Mouse (Mus musculus): Measurements from ENCODE around the gene Mapkapk2. TPM values are rescaled to one million over a fixed set of nuclear protein-coding genes. Genes with fewer than 3 reads are reported as not detected.

The Mapkapk2 gene
- polyA plus RNA-seq, 1 experiment, result 87.6 TPM

DNA sequence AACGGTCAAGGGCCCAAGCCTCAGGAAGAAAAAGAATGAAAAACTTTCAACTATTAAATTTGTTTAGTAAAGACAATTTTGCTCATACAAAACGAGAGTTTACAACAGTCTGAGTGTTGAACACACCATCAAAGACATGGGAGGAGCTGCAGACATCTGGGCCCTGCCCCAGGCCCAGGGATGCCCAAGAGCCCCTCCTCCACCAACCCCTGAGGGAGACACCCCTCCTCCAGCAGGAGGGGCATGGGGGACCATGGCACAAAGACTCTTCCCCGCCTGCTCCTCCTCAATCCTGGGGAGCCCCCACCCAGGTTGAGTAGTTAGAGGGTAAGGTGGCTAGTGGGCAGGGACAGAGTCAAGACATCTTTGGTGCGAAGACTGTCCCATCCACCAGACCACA, 44.0 kb downstream of the Mapkapk2 start:
- no peaks in the 10 kb centered on the region for H3K4me1 ChIP-seq (ENCODE audit: control insufficient read depth, insufficient read depth, insufficient read length, low read length)
- no peak overlapping the region for H3K4me3 ChIP-seq (ENCODE audit: insufficient read depth, low read depth, low read length)
- H3K27ac ChIP-seq (replicated peaks; ENCODE audit: low read depth, low read length), result no peak overlapping the region

DNA sequence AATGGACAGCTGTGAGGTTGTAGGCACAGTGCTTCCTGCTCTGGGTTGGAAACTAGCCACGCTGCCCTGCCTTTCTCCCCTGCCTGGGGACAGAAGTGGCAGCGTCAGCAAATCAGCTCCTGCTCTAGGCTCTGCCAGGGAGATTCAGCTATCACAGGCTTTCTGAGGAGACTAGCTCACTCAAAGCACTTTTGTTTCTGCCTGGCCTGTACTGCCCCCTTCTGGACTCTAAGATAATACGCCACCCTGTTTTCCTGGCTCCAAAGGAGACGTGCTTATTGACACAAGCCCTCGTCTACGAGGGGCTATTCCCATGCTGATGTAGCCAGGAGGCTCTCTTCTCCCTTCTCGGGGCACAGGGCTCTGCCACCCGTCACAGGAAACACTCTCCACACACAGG, 44.4 kb downstream of the Mapkapk2 start:
- Histone ChIP-seq H3K4me1 (ENCODE audit: control insufficient read depth, insufficient read depth, insufficient read length, low read length) (no peaks in the 10 kb centered on the region), H3K27ac (replicated peaks; ENCODE audit: low read depth, low read length) (no peak overlapping the region), H3K4me3 (ENCODE audit: insufficient read depth, low read depth, low read length) (no peak overlapping the region)

DNA sequence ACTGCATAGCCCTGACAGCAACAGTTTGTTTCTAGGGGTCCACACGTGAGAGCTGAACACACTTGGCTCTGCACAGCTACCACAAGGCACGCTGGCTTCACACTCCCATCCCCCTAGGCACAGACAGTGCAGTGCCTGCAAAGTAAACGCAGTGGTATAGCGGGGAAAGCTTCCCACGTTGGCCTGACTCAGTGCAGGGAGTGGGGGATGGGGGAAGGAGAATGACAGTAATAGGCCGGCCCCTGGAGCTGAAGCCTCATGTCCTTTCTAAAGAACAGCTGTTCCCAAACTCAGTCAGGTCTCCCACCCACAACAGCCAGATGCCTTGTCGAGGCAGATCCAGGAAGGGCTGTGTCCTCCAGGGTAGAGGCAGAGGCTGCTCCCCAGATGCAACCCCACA, 46.6 kb downstream of the Mapkapk2 start:
- no peaks in the 10 kb centered on the region for H3K4me1 ChIP-seq (ENCODE audit: control insufficient read depth, insufficient read depth, insufficient read length, low read length)
- H3K4me3 ChIP-seq (ENCODE audit: insufficient read depth, low read depth, low read length), result no peak overlapping the region
- H3K27ac ChIP-seq (replicated peaks; ENCODE audit: low read depth, low read length), result no peak overlapping the region

DNA sequence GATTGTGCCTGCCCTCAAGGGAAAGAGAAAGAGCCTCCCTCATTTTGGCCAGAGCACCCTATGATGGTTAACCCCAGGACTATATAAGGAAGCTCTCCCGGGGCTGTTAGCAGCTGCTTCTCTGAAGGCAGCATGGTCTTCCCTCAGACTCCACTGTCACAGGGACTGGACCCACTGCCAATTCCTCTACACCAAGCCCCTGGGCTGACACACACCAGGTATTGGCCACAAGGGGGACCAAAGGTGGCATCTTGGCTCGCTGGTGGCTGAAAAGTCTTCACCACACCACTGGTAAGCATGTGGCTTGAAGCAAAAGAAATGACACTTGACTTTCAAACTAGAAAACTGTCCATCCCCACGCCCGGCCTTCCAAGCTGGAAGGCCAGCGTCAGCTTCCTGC, 47.0 kb downstream of the Mapkapk2 start:
- no peaks in the 10 kb centered on the region for H3K4me1 ChIP-seq (ENCODE audit: control insufficient read depth, insufficient read depth, insufficient read length, low read length)
- H3K4me3 ChIP-seq (ENCODE audit: insufficient read depth, low read depth, low read length), result no peak overlapping the region
- no peak overlapping the region for H3K27ac ChIP-seq (replicated peaks; ENCODE audit: low read depth, low read length)

DNA sequence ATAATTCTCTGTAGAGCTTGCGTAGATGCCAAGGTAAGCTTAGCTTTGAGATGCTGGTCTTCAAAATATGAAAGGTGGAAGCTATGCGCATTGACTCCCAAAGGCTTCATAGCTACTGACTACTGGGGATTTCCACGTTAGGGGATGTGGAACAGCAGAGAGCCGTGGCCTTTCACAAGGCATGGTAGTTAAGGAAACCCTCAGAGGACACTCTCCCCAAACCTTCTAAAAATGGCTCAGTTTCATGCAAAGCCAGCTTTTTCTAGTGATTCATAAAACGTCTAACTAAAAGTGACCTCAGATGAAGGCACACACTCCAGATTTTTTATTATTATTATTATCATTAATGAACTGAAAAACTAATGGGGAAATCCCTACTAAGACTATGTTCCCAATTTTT, 47.6 kb downstream of the Mapkapk2 start:
- H3K4me1 ChIP-seq (ENCODE audit: control insufficient read depth, insufficient read depth, insufficient read length, low read length), result no peaks in the 10 kb centered on the region
- H3K4me3 ChIP-seq (ENCODE audit: insufficient read depth, low read depth, low read length), result no peak overlapping the region
- no peak overlapping the region for H3K27ac ChIP-seq (replicated peaks; ENCODE audit: low read depth, low read length)

DNA sequence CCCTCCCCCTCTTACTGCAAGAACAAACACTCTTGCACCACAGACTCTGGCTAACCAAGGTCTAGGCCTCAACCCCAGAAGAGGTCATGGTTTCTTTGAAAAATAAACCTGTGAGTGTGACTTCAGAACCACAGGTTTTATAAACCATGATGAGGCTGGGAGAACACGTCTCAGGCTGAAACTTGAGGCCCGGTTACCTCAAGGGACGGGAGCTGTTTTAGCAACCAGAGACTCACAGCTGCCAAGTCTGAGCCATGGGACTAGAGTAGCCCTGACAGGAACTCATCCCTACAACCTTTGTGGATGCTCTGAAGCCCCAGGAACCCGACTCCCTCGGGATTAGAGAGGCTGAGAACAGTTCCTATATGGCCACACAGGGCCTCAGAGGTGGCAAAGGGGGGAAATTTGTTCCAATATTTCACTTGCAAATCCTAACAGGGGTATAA, 48.2 kb downstream of the Mapkapk2 start:
- H3K27ac ChIP-seq (replicated peaks; ENCODE audit: low read depth, low read length), result no peak overlapping the region
- no peaks in the 10 kb centered on the region for H3K4me1 ChIP-seq (ENCODE audit: control insufficient read depth, insufficient read depth, insufficient read length, low read length)

DNA sequence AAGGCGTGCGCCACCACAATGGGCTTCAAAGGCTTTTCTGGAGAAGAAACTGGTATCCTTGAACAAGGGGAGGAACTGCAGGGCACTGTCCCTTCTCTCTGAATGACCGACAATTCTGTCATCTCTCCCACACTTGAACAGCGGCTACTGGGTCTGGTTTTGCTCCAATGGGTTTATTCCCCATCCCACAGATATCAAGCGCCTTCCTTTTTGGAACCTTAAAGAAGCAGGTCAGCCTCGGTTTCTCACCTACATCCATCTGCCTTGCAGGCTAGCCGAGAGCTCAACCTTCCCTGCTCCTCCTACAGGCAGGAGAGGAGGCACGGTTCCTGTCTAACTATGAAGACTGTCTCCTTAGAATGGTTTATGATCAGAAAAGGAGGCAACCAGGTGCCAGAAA, 48.7 kb downstream of the Mapkapk2 start:
- Histone ChIP-seq H3K27ac (replicated peaks; ENCODE audit: low read depth, low read length) (no peak overlapping the region), H3K4me1 (ENCODE audit: control insufficient read depth, insufficient read depth, insufficient read length, low read length) (no peaks in the 10 kb centered on the region), H3K4me3 (ENCODE audit: insufficient read depth, low read depth, low read length) (no peak overlapping the region)

More for the DNA sequence above, 48.2 kb downstream of the Mapkapk2 start:
- H3K4me3 ChIP-seq (ENCODE audit: insufficient read depth, low read depth, low read length), result no peak overlapping the region

DNA sequence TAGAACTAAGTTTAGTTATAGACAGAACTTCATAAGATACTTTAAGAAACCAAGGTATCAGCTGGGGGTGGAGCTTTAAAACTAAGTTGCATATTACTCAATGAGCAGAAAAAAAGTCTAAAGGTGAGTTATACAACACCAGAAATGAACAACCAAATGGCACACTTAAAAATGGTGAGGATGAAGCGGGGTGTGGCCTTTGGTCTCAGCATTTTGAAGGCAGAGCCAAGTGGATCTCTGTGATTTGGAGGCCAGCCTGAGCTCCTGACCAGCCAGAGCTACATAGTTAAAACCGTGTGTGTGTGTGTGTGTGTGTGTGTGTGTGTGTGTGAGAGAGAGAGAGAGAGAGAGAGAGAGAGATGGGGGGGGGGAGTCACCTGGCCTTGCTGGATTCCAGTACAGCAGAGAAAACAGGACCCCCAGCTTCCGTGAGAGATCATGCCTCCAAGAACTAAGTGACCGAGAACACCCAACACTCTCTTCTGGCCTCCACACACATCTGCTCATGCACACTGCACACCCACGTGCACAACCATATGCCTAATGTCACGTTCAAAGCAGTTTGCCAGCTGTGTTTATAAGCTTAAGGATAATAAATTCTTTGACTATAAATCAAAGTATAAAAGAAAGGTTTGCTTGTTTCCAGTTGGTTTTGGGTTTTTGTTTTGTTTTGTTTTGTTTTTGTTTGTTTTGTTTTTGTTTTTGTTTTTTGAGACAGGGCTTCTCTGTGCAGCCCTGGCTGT, 49.3 kb downstream of the Mapkapk2 start:
- H3K4me1 ChIP-seq (ENCODE audit: control insufficient read depth, insufficient read depth, insufficient read length, low read length), result no peaks in the 10 kb centered on the region
- H3K27ac ChIP-seq (replicated peaks; ENCODE audit: low read depth, low read length), result no peak overlapping the region
- no peak overlapping the region for H3K4me3 ChIP-seq (ENCODE audit: insufficient read depth, low read depth, low read length)

DNA sequence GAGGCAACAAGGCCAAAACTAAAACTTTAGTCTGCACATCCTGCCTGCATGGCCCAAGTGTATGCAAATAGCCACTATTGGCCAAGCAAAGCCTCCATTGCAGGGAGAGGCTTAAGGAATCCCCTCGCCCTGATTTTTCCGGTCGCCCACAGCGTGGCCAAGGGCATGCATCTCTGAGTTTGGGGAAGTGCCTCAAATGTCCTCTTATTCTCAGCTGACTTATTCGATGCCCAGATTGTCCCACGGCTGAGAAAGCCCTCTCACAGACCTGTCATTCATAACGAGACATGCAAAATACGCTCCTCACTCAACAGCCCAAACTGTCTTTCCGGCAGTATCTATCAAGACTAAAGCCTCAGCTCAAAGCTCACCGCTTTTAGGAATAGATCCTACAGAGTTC, 51.0 kb downstream of the Mapkapk2 start:
- no peaks in the 10 kb centered on the region for H3K4me1 ChIP-seq (ENCODE audit: control insufficient read depth, insufficient read depth, insufficient read length, low read length)
- H3K27ac ChIP-seq (replicated peaks; ENCODE audit: low read depth, low read length), result no peak overlapping the region
- no peak overlapping the region for H3K4me3 ChIP-seq (ENCODE audit: insufficient read depth, low read depth, low read length)

DNA sequence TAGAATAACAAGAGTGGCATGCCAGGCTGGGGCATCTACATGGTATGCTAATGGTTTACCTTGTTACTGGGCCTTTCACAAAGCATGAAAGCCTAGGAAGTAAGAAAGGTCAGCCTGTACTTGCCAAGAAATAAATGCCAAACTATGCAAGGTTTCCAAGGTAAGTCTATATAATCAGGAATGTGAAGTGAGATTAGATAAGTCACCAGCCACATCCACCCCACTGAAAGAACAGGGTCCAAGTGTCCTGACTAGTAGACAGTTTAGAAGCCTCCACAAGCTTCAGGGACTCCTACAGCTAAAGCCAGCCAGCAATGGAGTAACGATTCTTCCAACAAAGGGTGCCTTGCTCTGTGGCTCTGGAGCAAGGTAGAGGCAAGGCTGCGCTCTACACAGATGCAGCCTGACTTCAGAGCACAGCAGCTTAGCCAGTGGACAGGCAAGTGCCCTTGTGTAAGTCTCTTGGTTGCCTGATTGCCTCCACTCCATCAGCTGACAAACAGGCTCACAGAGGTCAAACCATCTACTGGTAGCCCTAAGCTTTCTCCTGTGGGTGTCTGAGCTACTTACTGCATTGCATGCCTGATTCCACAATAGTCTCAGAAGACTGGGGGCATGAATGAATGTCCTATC, 51.8 kb downstream of the Mapkapk2 start:
- no peak overlapping the region for H3K27ac ChIP-seq (replicated peaks; ENCODE audit: low read depth, low read length)
- no peaks in the 10 kb centered on the region for H3K4me1 ChIP-seq (ENCODE audit: control insufficient read depth, insufficient read depth, insufficient read length, low read length)

DNA sequence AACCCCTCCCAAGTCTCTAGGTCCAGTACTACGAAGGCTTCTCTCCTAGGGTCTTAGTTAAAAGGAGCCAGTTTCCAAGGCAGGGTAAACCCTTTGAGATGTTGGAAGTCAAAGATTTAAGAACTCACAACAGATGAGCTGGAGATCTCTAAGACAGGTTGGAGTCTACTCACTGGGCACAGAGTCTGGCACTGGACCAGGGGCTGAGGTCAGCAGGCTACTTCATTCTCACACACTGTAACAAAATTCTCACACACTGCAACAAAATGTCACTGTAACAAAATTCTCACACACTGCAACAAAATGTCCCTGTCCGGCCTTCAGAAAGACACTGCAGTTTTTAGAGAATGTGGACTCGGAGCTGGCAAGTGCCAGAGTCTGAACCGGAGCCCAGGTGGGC, 54.0 kb downstream of the Mapkapk2 start:
- no peaks in the 10 kb centered on the region for H3K4me1 ChIP-seq (ENCODE audit: control insufficient read depth, insufficient read depth, insufficient read length, low read length)
- no peak overlapping the region for H3K4me3 ChIP-seq (ENCODE audit: insufficient read depth, low read depth, low read length)
- no peak overlapping the region for H3K27ac ChIP-seq (replicated peaks; ENCODE audit: low read depth, low read length)

More for the DNA sequence above, 51.8 kb downstream of the Mapkapk2 start:
- no peak overlapping the region for H3K4me3 ChIP-seq (ENCODE audit: insufficient read depth, low read depth, low read length)

DNA sequence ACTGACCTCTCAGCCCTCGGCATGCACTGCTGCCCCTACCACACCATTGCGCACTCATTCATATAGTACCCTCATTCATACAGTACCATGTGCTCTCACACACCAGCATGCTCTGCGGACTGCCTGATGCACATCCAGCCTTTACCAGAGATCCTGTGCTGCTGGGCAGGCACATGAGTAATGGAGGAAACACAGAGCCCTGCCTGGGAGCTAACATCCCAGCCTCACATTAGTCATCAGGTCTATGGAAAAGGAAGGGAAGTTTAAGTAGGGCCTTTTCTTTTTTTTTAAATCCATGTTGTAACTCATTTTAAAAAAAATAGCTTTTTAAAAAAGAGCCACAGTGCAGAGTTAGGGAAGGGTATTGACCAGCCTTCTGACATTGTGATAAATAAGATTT, 54.9 kb downstream of the Mapkapk2 start:
- Histone ChIP-seq H3K4me3 (ENCODE audit: insufficient read depth, low read depth, low read length) (no peak overlapping the region), H3K4me1 (ENCODE audit: control insufficient read depth, insufficient read depth, insufficient read length, low read length) (no peaks in the 10 kb centered on the region)

DNA sequence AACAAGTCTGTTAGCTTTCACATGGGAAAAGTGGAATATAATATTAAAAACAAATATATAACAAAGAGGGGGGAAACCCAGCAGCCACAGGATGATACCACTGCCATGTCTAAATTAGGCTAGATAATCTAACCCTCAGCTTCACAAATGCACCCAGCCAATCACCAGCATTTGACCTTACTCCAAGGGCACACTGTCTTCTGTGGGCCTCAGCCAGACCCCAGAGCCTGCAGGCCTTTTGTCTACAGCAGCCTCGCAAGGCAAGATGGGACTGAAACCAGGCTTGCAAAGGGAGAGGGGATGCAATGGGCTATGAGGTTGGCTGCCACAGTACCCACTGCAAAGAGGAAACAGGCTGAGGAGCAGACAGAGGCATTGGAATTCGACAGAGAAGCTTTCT, 55.4 kb downstream of the Mapkapk2 start:
- H3K4me3 ChIP-seq (ENCODE audit: insufficient read depth, low read depth, low read length), result no peak overlapping the region
- no peaks in the 10 kb centered on the region for H3K4me1 ChIP-seq (ENCODE audit: control insufficient read depth, insufficient read depth, insufficient read length, low read length)
- no peak overlapping the region for H3K27ac ChIP-seq (replicated peaks; ENCODE audit: low read depth, low read length)

More for the DNA sequence above, 54.9 kb downstream of the Mapkapk2 start:
- H3K27ac ChIP-seq (replicated peaks; ENCODE audit: low read depth, low read length), result no peak overlapping the region

DNA sequence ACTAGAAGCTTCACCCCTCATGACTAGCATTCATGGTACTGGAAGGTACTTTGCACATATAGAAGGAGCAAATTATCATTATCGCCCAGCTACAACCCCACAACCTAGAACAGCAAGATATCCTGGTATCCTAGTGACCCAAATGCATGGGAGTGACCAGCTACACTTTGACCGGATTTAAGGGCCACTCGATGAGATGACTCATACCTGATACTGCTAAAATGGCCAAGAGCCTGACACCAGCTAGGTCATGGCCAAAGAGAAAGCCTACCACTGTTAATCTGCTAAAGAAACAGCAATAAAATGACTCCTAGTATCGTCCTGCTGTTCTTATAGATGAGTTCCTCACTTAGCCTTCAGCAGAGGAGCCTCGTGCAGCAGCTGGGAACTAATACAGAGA, 58.1 kb downstream of the Mapkapk2 start:
- Histone ChIP-seq H3K4me3 (ENCODE audit: insufficient read depth, low read depth, low read length) (no peak overlapping the region), H3K27ac (replicated peaks; ENCODE audit: low read depth, low read length) (no peak overlapping the region), H3K4me1 (ENCODE audit: control insufficient read depth, insufficient read depth, insufficient read length, low read length) (no peaks in the 10 kb centered on the region)

DNA sequence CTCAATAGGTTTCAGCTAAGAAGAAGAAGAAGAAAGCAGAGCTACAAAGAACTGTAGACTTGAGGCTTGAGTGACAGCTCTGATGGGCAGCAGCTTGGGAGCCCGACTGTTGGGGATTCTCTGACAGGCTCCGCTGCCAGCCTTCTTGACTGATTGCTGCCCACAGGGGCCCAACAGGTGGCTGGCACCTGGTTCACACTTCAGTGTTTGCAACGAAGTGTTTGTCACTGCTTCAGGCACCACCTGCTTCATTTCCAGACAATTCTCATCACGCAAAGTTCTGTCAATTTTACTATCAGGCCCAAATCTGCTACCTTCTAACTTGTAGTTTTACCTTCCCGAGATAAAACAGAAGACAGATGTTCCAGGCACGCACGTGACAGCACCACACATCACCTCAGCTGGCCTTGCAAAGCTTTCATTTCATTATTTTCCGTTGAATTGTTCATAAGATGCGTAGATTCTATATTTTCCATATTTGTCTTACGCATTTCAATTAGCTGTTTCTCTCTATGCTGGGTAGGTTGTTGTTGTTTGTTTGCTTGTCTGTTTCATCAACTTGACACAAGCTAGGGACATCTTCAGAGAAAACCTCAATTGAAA, 59.1 kb downstream of the Mapkapk2 start:
- H3K4me3 ChIP-seq (ENCODE audit: insufficient read depth, low read depth, low read length), result no peak overlapping the region
- H3K27ac ChIP-seq (replicated peaks; ENCODE audit: low read depth, low read length), result no peak overlapping the region
- H3K4me1 ChIP-seq (ENCODE audit: control insufficient read depth, insufficient read depth, insufficient read length, low read length), result no peaks in the 10 kb centered on the region

DNA sequence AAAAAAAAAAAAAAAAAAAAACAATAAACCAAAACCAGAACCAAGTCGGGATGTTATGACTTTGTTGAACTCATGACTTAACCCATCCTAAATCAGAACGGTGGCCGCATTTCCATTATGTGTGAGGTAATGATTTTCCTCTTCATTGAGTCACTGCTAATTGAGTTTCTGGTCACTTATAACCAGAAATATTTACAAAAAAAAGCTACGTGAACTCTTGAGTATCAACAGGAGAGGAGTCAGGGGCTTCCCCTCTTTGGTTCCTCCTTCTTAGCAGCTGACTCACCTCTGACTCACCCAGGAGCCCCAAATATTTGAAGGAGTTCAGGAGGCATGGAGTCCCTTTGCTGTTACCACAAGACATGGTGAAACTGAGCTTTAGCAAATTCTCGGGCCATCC, 59.6 kb downstream of the Mapkapk2 start:
- Histone ChIP-seq H3K4me1 (ENCODE audit: control insufficient read depth, insufficient read depth, insufficient read length, low read length) (no peaks in the 10 kb centered on the region), H3K4me3 (ENCODE audit: insufficient read depth, low read depth, low read length) (no peak overlapping the region)

More for the DNA sequence above, 59.6 kb downstream of the Mapkapk2 start:
- no peak overlapping the region for H3K27ac ChIP-seq (replicated peaks; ENCODE audit: low read depth, low read length)
